Mouse (Mus musculus) urinary bladder, adult 2 months (tissue): ENCODE results near the gene Olfr781. TPM values are rescaled to one million over a fixed set of nuclear protein-coding genes. Genes with fewer than 3 reads are reported as not detected.
"Not testable (repeated sequence)": the region's sequence is repeated elsewhere in the genome, so short reads cannot be mapped to it uniquely, and the experiment has no call there.

Experiments
- DNase-seq: peaks from one replicate; pipeline ENCODE4 v3.0.0; 2022; ENCODE audit warnings: low spot score
- polyA plus RNA-seq: library from polyadenylated mRNA; depleted of rRNA; stranded (reverse); fragments of >200 nt; gene quantifications from 2 replicates; pipeline ENCODE4 v1.2.3, GENCODE M21; 2012; rRNA removed

Gene Olfr781
- not detected in 2 replicates for polyA plus RNA-seq

- no peak for DNase-seq
Measured at GRCm38 (mm10) chr10:129328554-129328953, at the start of gene Olfr781. Olfr781 (plus strand) TSS chr10:129328854.

GRCm38 (mm10) chr10:129312973-129313372 is 15.7 kb upstream of the Olfr781 start:
- DNase-seq = not testable (repeated sequence)

GRCm38 (mm10) chr10:129313521-129313920 is 15.1 kb upstream of the Olfr781 start:
- DNase-seq = not testable (repeated sequence)

- no peak for DNase-seq
Measured at GRCm38 (mm10) chr10:129317817-129318216, 10.8 kb upstream of the Olfr781 start, which contains the start of gene Olfr780. Olfr780 (plus strand) TSS chr10:129318117.

- DNase-seq = no peak
Measured at GRCm38 (mm10) chr10:129348550-129348949, 19.9 kb downstream of the Olfr781 start, which contains the start of gene Olfr782. Olfr782 (plus strand) TSS chr10:129348850.

- DNase-seq = not testable (repeated sequence)
Measured at GRCm38 (mm10) chr10:129352475-129352874, 23.8 kb downstream of the Olfr781 start.

- DNase-seq = not testable (repeated sequence)
Measured at GRCm38 (mm10) chr10:129356496-129356895, 27.8 kb downstream of the Olfr781 start.

- DNase-seq = no peak
Measured at GRCm38 (mm10) chr10:129357307-129357706, 28.7 kb downstream of the Olfr781 start.

GRCm38 (mm10) chr10:129374051-129374450 is 45.4 kb downstream of the Olfr781 start:
- DNase-seq = not testable (repeated sequence)

Other genes starting within 250 kb of the Olfr781 start
- gene Olfr767, start 245.9 kb upstream of the Olfr781 start, polyA plus RNA-seq = not detected in 2 replicates
- gene Olfr768, start 229.5 kb upstream of the Olfr781 start, polyA plus RNA-seq = not detected in 2 replicates
- gene Olfr769, start 211.0 kb upstream of the Olfr781 start, polyA plus RNA-seq = not detected in 2 replicates
- not detected in 2 replicates for gene Olfr770, start 189.9 kb upstream of the Olfr781 start, polyA plus RNA-seq
- not detected in 2 replicates for gene Olfr771, start 164.1 kb upstream of the Olfr781 start, polyA plus RNA-seq
- not detected in 2 replicates for gene Olfr772, start 150.9 kb upstream of the Olfr781 start, polyA plus RNA-seq
- gene Olfr773, start 141.4 kb upstream of the Olfr781 start, polyA plus RNA-seq = not detected in 2 replicates
- not detected in 2 replicates for gene Olfr774, start 92.7 kb upstream of the Olfr781 start, polyA plus RNA-seq
- gene Olfr775, start 80.4 kb upstream of the Olfr781 start, polyA plus RNA-seq = not detected in 2 replicates
- gene Olfr776, start 69.7 kb upstream of the Olfr781 start, polyA plus RNA-seq = not detected in 2 replicates
- gene Olfr777, start 57.4 kb upstream of the Olfr781 start, polyA plus RNA-seq = not detected in 2 replicates
- gene Olfr780, start 10.7 kb upstream of the Olfr781 start, polyA plus RNA-seq = not detected in 2 replicates
- gene Olfr782, start 20.0 kb downstream of the Olfr781 start, polyA plus RNA-seq = not detected in 2 replicates
- 0.03 and 0.06 TPM in 2 replicates for gene Olfr784, start 55.2 kb downstream of the Olfr781 start, polyA plus RNA-seq
- gene Olfr785, start 76.6 kb downstream of the Olfr781 start, polyA plus RNA-seq = not detected in 2 replicates
- not detected in 2 replicates for gene Olfr786, start 98.5 kb downstream of the Olfr781 start, polyA plus RNA-seq
- gene Olfr787, start 133.0 kb downstream of the Olfr781 start, polyA plus RNA-seq = not detected in 2 replicates
- gene Olfr788, start 142.1 kb downstream of the Olfr781 start, polyA plus RNA-seq = not detected in 2 replicates
- gene Olfr789, start 155.9 kb downstream of the Olfr781 start, polyA plus RNA-seq = not detected in 2 replicates
- not detected in 2 replicates for gene Olfr790, start 169.6 kb downstream of the Olfr781 start, polyA plus RNA-seq
- not detected in 2 replicates for gene Olfr791, start 192.9 kb downstream of the Olfr781 start, polyA plus RNA-seq
- gene Olfr792, start 210.3 kb downstream of the Olfr781 start, polyA plus RNA-seq = not detected in 2 replicates
- gene Olfr794, start 238.8 kb downstream of the Olfr781 start, polyA plus RNA-seq = not detected in 2 replicates